Mouse (Mus musculus) 3T3-L1 (cell line): ENCODE results near the gene Lrrc10.
A peak's percentile ranks its signal among the peaks of the same experiment; 100 is the strongest.

Source experiments
- DNase-seq: peaks from one replicate; pipeline ENCODE4 v3.0.0-alpha.2; 2015; ENCODE audit warnings: low read depth, low spot score

Gene Lrrc10

DNA sequence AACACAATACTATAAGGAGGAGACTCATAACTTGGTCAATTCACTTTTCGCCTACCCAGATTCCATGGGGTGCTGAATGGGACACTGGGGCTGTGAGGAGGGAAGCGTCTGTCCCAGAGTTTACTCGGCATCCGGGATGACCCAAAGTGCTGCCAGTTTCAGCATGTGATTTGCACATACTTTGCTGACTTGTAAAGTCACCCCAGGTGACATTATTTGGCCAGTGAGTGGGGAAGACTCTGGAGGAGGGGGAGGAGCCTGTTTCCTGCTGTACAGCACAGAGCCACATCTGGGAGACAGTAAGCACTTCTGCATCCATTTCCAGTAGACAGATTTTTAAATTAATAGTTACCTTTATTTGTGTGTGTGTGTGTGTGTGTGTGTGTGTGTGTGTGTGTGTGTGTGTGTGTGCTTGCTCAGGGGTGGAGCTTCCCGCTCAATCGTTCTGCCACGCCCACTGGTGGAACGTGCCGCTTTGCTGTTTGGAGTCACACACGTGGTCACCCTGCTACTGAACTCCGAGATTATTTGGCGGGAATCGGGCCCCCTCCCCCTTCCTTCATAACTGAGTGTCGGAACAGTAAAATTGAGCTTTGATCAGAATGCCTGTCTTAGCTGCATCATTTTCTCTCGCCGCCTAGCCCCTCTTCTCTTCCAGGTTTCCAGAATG lies 1.5 kb upstream of the Lrrc10 start:
- peak; percentile 20 for DNase-seq

DNA sequence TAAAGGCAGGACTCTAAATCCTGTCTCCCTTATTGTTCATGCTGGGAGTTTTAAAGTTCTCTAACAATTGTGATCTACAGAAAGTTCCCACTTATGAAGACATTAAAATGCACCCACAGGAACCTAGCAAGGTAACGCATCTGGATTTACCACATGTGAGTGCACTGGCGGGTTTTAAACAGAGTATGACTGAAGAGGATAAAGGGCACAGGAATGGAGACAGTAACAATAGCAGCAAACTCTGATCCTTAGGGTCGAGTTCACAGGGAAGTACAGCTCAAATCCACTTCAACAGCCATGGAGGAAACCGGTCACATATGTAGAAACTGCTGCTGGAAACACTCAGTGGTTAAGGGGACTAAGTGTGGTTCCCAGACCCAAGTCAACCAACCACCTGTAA lies 4.1 kb downstream of the Lrrc10 start:
- DNase-seq = no peak

DNA sequence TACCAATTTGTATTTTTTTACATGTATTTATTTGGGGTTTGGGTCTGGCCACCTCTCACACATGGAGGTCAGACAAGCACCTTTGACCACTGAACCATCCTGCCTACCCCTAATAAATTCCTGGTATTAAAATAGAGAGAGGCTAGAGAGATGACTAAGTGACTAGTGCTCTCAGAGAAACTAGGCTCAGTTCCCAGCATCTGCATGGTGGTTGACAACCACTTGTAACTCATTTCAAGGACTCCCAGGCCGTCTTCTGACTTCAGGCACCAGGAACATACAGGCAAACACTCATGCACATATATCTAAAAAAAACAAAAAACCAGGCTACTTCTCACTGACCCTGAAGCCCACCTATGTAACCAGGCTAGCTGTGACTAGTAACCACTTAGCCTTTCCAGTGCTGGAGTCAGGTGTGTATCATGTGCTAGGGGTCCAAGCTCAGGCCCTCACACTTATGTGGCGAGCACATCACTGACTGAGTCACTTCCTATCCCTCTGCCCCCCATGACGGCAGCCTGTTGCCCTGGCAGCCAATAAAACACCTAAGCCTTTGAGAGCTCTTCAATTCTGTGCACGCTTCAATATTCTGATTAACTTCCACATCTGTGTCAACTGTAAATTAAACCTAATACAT lies 4.9 kb downstream of the Lrrc10 start:
- peak; percentile 25 for DNase-seq

DNA sequence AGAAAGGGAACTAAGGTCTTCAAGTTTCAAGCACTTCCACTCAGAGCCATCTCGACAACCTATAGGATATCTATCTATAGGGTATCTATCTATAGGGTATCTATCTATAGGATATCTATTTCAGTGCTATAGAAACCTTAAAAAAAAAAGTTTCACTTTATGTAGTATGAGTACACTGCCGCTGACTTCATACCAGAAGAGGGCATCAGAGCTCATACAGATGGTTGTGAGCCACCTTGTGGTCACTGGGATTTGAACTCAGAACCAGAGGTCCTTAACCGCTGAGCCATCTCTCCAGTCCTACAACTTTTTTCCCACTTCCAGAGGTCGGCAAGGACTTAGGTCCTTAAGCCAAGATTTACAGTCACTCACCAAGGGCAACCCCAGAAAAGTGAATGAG lies 10.5 kb downstream of the Lrrc10 start:
- peak; percentile 38 for DNase-seq

DNA sequence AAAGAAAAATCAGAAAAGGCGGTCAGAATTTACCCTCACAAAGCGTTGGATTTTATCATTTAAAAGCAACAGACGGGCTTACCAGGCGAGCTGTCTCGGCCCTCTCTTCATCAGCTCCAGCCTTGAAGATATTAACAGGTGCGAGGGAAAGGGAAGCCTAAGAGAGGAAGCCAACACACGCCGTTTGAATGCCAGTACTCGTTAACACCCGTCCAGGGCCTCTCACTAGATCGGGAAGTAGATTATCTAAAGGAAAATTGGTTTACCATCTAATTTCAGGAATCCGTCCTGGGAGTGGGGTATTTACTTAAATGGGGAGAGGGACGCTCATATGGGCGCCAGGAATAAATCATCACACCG lies 17.7 kb downstream of the Lrrc10 start:
- DNase-seq = no peak

DNA sequence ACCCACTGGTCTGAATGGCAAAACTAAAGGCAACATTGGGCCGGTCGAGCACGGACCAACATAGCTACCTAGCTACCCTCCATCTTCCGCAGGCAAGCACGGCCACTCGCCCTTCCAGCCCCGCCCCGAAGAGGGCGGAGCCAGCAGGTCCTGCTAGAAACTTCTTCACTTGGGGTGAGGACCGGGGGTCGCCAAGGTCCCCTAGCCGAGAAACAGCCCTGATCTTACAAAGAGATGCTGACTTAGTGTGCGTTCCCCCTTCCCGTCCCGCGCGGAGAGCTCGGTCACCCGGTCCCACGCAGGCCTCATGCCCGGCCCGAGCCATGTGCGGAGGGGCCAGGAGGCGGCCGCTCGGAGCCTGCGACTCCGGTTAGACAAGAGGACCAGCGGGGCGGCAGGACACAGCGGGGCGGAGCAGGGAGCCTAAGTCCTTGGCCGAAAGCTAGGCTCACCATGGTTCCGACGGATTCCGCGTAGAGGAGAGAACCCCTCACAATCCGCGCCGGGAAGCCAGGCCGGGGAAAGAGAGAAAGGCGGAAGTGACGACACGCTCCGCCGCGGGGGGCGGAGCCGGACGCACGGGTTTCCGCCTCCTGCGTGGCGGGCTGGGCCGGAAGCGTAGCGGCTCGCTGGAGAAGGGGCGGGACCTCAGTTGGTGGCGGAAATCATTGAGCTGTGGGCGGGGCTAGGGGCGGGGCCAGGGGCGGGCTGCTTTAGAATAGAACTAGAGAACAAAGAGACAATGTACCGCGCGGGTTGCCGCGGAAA lies 18.3 kb downstream of the Lrrc10 start, which contains the start of gene Cct2:
TSS of gene Cct2 (minus strand) at position 561 of the 768 bp plus-strand sequence.
- peak; percentile 96 for DNase-seq

DNA sequence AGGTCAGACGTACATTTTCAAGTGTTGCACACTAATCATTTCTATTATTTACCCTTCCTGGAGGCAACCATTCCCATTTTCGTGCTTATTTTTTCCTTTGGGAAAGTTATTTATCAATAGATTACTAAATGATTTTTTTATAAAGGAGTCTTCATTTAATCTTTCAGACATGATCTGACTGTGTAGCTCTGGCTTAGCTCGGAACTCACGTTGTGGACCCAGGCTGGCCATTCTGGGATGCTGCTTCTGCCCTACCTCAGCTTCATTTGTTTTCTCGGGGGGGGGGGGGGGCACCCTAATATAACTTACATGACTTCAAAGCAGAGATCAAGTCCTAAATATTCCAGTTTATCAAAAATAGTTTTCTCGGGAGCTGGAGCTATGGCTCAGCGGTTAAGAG lies 18.9 kb downstream of the Lrrc10 start:
- no peak for DNase-seq

DNA sequence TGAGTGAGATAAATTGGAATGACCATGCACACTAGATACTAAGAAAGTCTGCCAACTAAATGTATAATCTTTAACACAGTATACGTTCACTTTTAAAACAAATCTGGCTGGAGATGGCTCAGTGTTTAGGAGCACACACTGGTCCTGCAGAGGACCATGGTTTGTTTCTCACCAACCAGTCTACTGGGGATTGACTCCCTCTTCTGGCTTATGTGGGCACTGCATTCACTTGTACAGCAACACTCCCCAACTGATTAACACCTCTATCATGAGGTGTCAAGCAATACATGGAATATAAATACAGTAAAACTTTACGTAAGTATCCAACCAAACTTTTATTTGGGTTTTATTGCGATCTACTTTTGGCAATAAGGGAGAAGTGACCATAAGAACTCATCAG lies 24.0 kb downstream of the Lrrc10 start:
- DNase-seq = peak; percentile 27

DNA sequence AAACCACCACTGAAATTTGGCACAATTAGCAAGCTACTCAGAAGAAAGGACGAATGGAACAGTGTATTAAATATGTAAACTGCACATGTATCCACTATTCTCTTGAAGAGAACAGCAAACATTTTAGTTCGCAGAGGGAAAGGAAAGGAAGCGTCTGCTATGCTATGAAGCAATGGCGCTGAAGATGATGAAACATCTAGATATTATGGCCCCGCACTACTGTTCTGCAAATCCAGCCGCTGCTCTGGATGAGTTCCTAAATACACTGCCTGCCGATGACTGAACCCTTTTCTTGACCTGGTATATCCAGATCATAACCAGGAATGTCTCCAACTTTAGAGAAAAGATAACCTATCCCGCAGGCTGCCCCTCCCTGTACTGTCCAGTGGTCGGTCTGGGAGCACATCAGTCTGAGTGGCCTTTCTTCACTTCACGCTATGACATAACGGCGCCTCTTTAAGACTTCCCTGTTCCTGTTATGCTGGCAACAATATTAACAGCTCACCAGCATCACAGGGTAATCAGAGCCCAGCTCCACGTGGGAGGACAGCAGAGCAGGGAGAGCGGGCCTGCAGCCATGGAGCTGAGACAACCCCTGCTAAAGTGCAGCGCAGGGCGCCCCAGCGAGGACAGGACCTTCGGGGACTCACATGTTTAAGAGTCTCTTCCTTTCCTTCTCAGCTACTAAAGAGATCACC lies 27.2 kb downstream of the Lrrc10 start:
- no peak for DNase-seq

DNA sequence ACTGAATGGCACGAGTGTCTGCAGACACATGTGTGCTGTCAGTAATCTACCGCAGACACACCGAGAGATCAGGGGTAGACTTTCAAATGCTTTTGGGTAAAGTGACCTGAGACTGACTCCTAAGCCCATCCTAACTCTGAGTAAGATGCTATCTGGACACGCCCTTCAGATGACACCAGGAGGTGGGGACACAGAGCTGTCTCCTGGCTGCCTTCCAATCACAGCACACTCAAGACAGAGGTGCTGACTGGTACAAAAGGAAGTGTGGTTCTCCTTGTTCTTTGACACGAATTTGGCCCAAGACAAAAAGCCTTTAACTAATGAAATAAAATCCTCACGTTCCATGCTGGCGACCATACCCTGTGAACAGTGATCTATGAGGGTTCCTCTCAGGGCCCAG lies 28.0 kb downstream of the Lrrc10 start:
- peak; percentile 24 for DNase-seq

DNA sequence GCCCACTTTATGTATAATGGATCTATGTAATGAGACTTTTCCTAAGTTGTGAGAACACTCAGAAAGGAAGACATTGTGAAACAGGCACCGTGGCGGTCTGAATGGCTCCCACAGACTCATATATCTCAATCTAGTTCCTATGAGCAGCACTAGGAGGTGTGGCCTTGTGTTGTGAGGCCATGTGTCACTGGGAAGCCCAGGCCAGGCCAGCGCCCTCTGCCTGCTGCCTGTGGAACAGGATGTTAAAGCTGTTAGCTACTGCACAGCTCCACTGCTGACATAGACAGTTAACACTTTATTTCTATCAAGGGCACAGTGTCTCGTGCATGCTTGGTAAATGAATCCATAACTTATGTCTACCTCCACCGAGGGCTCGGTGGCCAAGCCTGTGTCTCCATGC lies 33.1 kb downstream of the Lrrc10 start:
- DNase-seq = peak; percentile 60

DNA sequence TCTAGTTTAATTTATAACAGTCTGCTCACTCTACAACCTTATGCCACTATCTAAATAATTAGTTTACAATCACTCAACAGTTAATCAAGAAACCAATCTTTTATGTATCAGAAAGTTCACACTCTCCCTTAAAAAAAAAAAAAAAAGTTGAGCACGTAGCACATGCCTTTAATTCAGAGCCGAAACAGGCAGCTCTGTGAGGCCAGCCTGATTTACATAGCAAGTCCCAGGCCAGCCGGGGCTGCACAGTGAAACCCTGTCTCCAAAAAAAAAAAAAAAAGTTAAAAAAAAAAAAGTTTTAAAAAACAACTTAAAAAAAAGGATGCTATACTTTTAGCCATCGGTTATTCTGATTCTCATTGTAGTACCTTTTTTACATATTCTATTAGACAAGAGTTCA lies 36.2 kb downstream of the Lrrc10 start:
- no peak for DNase-seq

DNA sequence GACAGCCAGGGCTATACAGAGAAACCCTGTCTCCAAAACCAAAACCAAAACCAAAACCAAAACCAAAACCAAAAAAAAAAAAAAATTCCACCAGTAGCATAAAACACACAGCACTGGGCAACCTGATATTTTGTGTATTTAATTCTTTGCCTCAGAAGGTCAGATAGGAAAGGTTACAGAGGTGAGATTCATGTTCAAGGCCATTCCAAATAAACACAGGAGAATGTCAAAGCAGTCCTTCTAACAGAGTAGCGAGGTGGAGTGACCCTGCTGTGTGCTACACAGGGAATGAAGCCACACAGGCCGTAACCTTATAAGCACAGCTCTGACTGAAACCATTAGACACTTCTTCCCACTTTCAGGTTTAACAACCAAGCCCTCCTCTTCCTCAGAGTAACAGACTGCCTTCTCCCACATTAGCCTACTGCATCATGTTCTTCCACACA lies 36.8 kb downstream of the Lrrc10 start:
- no peak for DNase-seq

DNA sequence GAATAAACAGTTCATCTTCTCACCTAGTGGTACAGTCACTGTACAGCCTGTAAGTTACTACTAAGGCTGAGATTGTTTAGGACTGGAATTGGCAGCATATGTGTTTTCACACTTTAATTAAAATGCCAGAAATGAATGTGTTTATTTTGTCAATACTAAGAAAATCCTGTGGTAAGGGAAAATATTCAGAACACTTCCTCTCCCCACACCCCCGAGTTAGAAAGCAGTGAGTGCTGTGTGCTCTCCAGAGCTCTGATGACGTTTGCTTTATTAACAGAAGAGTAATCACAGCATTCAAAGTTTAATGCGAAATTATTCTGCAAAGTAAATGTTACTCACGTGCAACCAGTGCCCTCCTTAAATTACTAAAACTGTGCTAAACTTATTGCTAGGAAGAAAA lies 44.5 kb downstream of the Lrrc10 start:
- DNase-seq = no peak

DNA sequence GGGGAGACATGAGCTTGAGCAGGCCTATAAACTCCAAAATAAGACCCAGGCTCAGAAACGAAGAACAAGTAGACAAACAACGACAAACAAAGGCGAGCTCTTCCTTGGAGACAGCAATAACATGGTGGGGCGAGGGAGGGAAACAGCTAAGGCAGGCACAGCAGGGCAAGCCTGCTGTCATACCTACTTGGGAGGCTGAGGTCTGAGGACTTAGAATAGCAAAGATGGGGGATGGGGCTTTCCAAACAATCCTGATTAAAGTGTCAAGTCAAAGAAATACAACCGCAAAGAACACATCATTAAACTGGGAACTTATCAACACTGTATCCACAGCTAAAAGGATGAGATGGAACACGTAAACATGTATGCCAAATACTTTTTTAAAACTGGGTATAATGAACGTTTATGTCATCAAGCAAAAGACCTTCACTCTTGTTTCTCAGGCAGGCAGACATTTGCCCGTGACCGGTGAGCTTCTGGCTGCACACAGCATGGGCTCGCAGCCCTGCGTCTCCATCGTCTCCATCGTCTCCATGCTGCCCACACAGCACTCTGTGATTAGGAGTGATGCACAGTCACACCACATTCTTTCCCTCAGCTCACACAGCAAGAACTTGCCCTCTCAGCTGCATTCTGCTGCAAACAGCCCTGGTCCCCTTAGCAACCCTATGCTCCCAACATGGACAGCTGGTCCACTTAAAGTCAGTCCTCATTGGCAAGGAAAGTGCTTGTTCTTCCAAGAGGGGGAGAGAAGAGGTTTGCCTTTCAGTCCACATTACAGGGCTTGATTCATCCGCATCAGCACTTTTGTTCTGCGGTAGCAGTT lies 49.6 kb downstream of the Lrrc10 start:
- DNase-seq = no peak

DNA sequence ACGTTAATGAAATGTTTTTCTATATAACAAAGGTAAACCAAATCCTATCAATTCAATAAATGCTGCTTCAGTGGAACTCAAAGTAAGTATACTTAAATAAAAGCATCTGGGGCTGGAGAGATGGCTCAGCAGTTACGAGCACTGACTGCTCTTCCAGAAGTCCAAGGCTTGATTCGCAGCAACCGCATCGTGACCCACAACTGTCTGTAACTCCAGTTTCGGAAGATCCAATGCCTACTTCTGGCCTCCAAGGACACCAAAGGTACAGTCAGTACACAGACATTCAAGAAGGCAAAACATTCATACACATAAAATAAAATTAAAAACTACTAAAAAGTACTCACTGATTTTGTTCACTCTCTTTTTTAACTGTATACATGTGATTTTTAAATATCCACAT lies 51.0 kb downstream of the Lrrc10 start:
- no peak for DNase-seq
